Mouse (Mus musculus): Measurements from ENCODE around the gene Jpt1.
A peak's percentile ranks its signal among the peaks of the same experiment; 100 is the strongest.

- no peak for TF ChIP-seq POLR2A (IDR thresholded peaks at IDR 0.05; ENCODE audit: insufficient read depth, low read depth, low read length)
- TF ChIP-seq CTCF (IDR thresholded peaks at IDR 0.05) = peak; percentile 33
Observed at GRCm38 (mm10) chr11:115563406-115563805, 49.2 kb upstream of the Jpt1 start.

Measured in heart, adult 2 months (tissue).